Mouse (Mus musculus) kidney, adult 2 months (tissue): ENCODE data around the gene B3gnt9. TPM values are rescaled to one million over a fixed set of nuclear protein-coding genes. Genes with fewer than 3 reads are reported as not detected.

Experiments
- DNase-seq: peaks from one replicate; pipeline ENCODE4 v3.0.0; 2021
- H3K27ac ChIP-seq: fragments of 200-500 bp; 2 replicates; pipeline ENCODE4 v1.5.1; 2012; ENCODE audit warnings: low read depth, low read length, control low read depth, inconsistent platforms; ENCODE audit not compliant: insufficient read depth
- H3K27me3 ChIP-seq: fragments of 200-500 bp; replicated peaks from 2 replicates; pipeline ENCODE4 v1.6.1; 2012; ENCODE audit warnings: mild to moderate bottlenecking, moderate library complexity, low read length, inconsistent platforms; ENCODE audit not compliant: control insufficient read depth, insufficient read depth
- H3K36me3 ChIP-seq: fragments of 200-500 bp; 2 replicates; pipeline ENCODE4 v1.6.1; 2012; ENCODE audit warnings: mild to moderate bottlenecking, moderate library complexity, low read length, inconsistent platforms; ENCODE audit not compliant: control insufficient read depth, insufficient read depth
- H3K4me1 ChIP-seq: fragments of 200-500 bp; 2 replicates; pipeline ENCODE4 v1.6.1; 2011; ENCODE audit warnings: low read length; ENCODE audit not compliant: control insufficient read depth, insufficient read depth
- H3K4me3 ChIP-seq: fragments of 200-500 bp; 2 replicates; pipeline ENCODE4 v1.5.1; 2011; ENCODE audit warnings: mild to moderate bottlenecking, low read depth, low read length, control low read depth; ENCODE audit not compliant: insufficient read depth
- CTCF ChIP-seq: fragments of 200-500 bp; conservative IDR thresholded peaks from 2 replicates; pipeline ENCODE4 v1.5.1; 2011; ENCODE audit warnings: low read depth, mild to moderate bottlenecking, control low read depth, low read length, moderate library complexity, mixed read lengths; ENCODE audit not compliant: insufficient read depth, insufficient read length
- POLR2A ChIP-seq: fragments of 200-500 bp; IDR thresholded peaks from one replicate; pipeline ENCODE4 v1.6.1; 2011; ENCODE audit warnings: low read depth, low read length, control low read depth
- WGBS: fragments of 180-500 bp; shearing (Covaris S2); methylation state at CpG from one replicate; pipeline ENCODE4 v1.1.7; 2018; 5-methylcytosine and 5-hydroxymethylcytosine counted together
- polyA plus RNA-seq: library from polyadenylated mRNA; depleted of rRNA; stranded (reverse); fragments of >200 nt; gene quantifications from 2 replicates; pipeline ENCODE4 v1.2.3, GENCODE M21; 2012

Gene B3gnt9
- polyA plus RNA-seq, 1 experiment = 4.8 TPM

- WGBS = 94% methylated on average over 4 of the region's 4 CpGs
- no peaks in the 10 kb centered on the region; the same call in 1 of the 2 replicates for H3K4me1 ChIP-seq
- no peaks in the 10 kb centered on the region for H3K36me3 ChIP-seq
- H3K4me3 ChIP-seq = no peak overlapping the region
- no peak overlapping the region for H3K27ac ChIP-seq
- TF ChIP-seq CTCF = no peak
- TF ChIP-seq POLR2A = no peak
- no peak for DNase-seq
- H3K27me3 ChIP-seq = no peaks in the 10 kb centered on the region
These were observed 27.3 kb upstream of the B3gnt9 start for GRCm38 (mm10) chr8:105282239-105282638.

DNA sequence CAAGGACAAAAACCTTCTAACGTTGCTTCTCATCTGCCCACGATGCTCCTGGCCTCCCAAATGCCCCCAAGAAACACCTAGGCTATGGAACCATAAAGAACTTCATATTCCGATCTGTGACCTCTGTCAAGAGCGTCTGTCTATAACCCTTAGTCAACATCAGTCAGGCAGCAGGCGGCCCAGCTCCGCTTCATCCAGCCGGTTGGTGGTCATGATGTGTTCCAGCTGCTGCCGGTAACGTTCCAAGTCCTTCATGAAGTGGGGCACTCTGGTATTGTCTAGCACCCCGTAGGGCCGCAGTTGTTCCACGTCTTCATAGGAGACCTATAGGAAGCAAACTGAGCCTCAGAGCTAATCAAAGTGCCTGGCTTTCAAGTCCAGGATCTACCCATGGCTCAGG, 26.9 kb upstream of the B3gnt9 start:
- Histone ChIP-seq H3K36me3 (no peaks in the 10 kb centered on the region), H3K27ac (no peak overlapping the region), H3K27me3 (no peaks in the 10 kb centered on the region), H3K4me3 (no peak overlapping the region), H3K4me1 (no peaks in the 10 kb centered on the region; the same call in 1 of the 2 replicates)
- no peak for DNase-seq
- 94% methylated on average over 12 of the region's 12 CpGs for WGBS
- TF ChIP-seq CTCF = no peak
- no peak for TF ChIP-seq POLR2A

DNA sequence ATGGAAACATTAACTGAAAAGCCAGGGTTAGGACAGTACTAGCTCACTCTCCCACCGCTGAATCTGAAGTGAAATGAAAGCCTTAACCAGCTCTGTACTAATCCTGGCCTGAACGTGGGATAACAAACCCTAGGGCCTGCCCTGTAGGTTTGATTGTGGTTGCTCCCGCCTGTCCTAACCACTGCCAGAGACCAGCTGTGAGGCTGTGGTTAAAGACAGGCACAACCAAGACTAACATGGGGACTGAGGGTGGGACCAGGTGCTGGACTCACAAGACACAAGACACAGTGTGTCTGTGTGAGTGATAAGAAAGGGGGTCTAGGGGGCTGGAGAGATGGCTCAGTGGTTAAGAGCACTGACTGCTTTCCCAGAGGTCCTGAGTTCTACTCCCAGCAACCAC, 25.6 kb upstream of the B3gnt9 start:
- WGBS = 82% methylated on average over 3 of the region's 3 CpGs
- DNase-seq = no peak
- TF ChIP-seq CTCF (no peak), POLR2A (no peak)
- Histone ChIP-seq H3K27me3 (no peaks in the 10 kb centered on the region), H3K4me3 (no peak overlapping the region), H3K4me1 (no peaks in the 10 kb centered on the region; the same call in 1 of the 2 replicates), H3K36me3 (no peaks in the 10 kb centered on the region), H3K27ac (no peak overlapping the region)

DNA sequence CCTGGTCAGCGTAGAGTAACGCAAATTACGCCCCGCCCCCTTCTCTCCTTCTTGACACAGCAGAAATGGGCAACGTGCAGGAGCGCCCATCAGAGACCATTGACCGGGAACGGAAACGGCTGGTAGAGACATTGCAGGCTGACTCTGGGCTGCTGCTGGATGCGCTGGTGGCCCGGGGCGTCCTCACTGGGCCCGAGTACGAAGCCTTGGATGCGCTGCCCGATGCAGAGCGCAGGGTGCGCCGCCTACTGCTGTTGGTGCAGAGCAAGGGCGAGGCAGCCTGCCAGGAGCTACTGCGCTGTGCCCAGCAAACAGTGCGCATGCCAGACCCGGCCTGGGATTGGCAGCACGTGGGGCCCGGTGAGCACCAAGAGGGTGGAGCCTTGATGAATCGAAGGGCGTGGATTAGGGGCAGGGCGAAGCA, 24.0 kb upstream of the B3gnt9 start:
- peak; percentile 95 for DNase-seq
- Histone ChIP-seq H3K36me3 (no peaks in the 10 kb centered on the region), H3K27me3 (no peaks in the 10 kb centered on the region), H3K4me3 (peak overlapping the region; percentile 6; the same call in 1 of the 2 replicates), H3K4me1 (no peaks in the 10 kb centered on the region; the same call in 1 of the 2 replicates), H3K27ac (no peak overlapping the region)
- WGBS = 4% methylated on average over 28 of the region's 28 CpGs
- no peak for TF ChIP-seq POLR2A
- TF ChIP-seq CTCF = peak; percentile 43; the same call in 1 of the 2 replicates

- H3K4me3 ChIP-seq = peak overlapping the region; percentile 20
- H3K27ac ChIP-seq = no peak overlapping the region
- DNase-seq = peak; percentile 45
- TF ChIP-seq POLR2A (no peak), CTCF (no peak)
- H3K27me3 ChIP-seq = no peaks in the 10 kb centered on the region
- H3K36me3 ChIP-seq = no peaks in the 10 kb centered on the region
- no peaks in the 10 kb centered on the region; the same call in 1 of the 2 replicates for H3K4me1 ChIP-seq
- 6% methylated on average over 30 of the region's 30 CpGs for WGBS
These were observed 21.6 kb upstream of the B3gnt9 start for GRCm38 (mm10) chr8:105276292-105277120.

- Histone ChIP-seq H3K4me3 (peak within 1 kb of the TSS; percentile 20), H3K27ac (no peak within 1 kb of the TSS), H3K36me3 (no peaks in the 10 kb centered on the region), H3K27me3 (no peaks in the 10 kb centered on the region), H3K4me1 (no peaks in the 10 kb centered on the region; the same call in 1 of the 2 replicates)
- DNase-seq = no peak
- TF ChIP-seq POLR2A = no peak
- no peak for TF ChIP-seq CTCF
- WGBS = 8% methylated on average over 10 of the region's 10 CpGs
These were observed 20.9 kb upstream of the B3gnt9 start, which contains the start of gene Nol3 for GRCm38 (mm10) chr8:105275840-105276239. TSS of gene Nol3 (plus strand) at chr8:105276140.

- H3K4me1 ChIP-seq = no peaks in the 10 kb centered on the region; the same call in 1 of the 2 replicates
- no peak overlapping the region for H3K27ac ChIP-seq
- DNase-seq = no peak
- no peaks in the 10 kb centered on the region for H3K36me3 ChIP-seq
- no peak overlapping the region for H3K4me3 ChIP-seq
- TF ChIP-seq POLR2A (no peak), CTCF (no peak)
- H3K27me3 ChIP-seq = no peaks in the 10 kb centered on the region
- WGBS = 12% methylated on average over 11 of the region's 11 CpGs
These were observed 20.4 kb upstream of the B3gnt9 start for GRCm38 (mm10) chr8:105275387-105275786.
